Mouse (Mus musculus): ENCODE measurements at regions not wholly inside any gene's neighbourhood (a gene's known extent, or its start where the extent isn't known, plus 50 kb on each side); places are given as distances from the start of the nearest gene placed in this dataset.
A peak's percentile ranks its signal among the peaks of the same experiment; 100 is the strongest.

DNA sequence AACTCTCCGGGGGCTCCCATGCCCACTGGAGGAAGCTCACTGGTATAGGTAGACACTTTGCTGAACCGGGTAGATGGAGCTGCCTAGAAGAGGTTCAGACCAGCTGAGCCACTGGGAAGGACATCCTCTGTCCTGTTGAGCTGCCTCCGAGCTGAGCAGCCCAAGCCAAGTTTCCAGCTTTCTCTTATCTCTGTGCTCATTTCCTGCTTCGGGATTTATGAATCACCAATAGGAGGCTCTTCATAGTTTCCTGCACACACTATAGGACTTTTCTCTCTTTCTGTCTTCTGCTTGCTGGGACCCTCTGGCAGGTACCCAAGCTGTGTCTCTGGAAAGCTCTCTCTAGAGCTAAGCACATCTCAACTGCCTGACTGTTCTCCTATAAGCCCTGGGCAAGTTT, 177.4 kb upstream of the Hes1 start:
- Histone ChIP-seq H3K9me3 (ENCODE audit: control insufficient read depth, low read length) (no peaks in the 10 kb centered on the region), H3K27me3 (ENCODE audit: control insufficient read depth, insufficient read depth, low read length) (no peaks in the 10 kb centered on the region), H3K4me1 (replicated peaks; ENCODE audit: control insufficient read depth in 2 of 2, insufficient read depth in 2 of 2, low read length in 1 of 2) (peaks cover 0 to 18% of the 10 kb centered on the region in 2 experiments; a peak in 3 of 4 replicates), H3K36me3 (replicated peaks; ENCODE audit: control insufficient read depth, insufficient read depth, low read depth) (no peaks in the 10 kb centered on the region), H3K4me2 (ENCODE audit: low read depth) (no peak overlapping the region), H3K27ac (no peak overlapping the region), H3K4me3 (ENCODE audit: insufficient read depth in 1 of 2, low read depth in 2 of 2, low read length in 2 of 2) (no peak overlapping the region), H3K9ac (replicated peaks) (no peak overlapping the region)
- 47% methylated on average over 4 of the region's 4 CpGs for WGBS (ENCODE audit: insufficient replicate concordance)
- TF ChIP-seq CTCF (IDR thresholded peaks at IDR 0.05; ENCODE audit: low read depth) = no peak
- TF ChIP-seq EP300 (IDR thresholded peaks at IDR 0.05; ENCODE audit: low read depth) = no peak
- ATAC-seq (ENCODE audit: insufficient read depth) (no peak), DNase-seq (ENCODE audit: low read depth in 3 of 3, low spot score in 3 of 3) (no peak)

DNA sequence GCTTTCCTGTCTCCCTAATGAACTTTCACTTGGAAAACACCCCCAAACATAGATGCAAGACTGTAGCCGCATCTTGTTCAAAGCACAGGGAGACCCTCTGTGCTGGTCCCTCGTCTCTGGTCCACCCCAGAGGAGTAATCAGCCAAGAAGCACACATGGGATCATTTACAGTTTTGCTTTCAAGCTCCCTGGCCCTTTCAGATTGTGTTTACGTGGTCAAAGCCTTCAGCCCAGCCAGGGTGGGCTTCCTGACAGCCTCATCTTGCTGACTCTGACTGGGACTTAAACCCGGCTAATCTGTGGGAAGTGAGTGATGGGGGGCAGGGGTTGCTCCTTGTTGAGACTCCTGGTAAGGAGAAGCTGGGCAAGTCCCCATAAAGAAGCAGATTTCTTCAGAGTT, 174.8 kb upstream of the Hes1 start:
- TF ChIP-seq EP300 (IDR thresholded peaks at IDR 0.05; ENCODE audit: low read depth) (no peak), CTCF (IDR thresholded peaks at IDR 0.05; ENCODE audit: low read depth) (no peak)
- H3K27me3 ChIP-seq (ENCODE audit: control insufficient read depth, insufficient read depth, low read length) = no peaks in the 10 kb centered on the region; the same call in 1 of the 2 replicates
- 46% methylated on average over 4 of the region's 4 CpGs for WGBS (ENCODE audit: insufficient replicate concordance)
- H3K4me3 ChIP-seq (ENCODE audit: insufficient read depth in 1 of 2, low read depth in 2 of 2, low read length in 2 of 2) = no peak overlapping the region
- DNase-seq (ENCODE audit: low read depth in 3 of 3, low spot score in 3 of 3) (no peak), ATAC-seq (ENCODE audit: insufficient read depth) (no peak)
- H3K9ac ChIP-seq (replicated peaks) = no peak overlapping the region
- no peak overlapping the region for H3K27ac ChIP-seq
- peaks cover 0 to 15% of the 10 kb centered on the region in 2 experiments; a peak in 3 of 4 replicates for H3K4me1 ChIP-seq (replicated peaks; ENCODE audit: control insufficient read depth in 2 of 2, insufficient read depth in 2 of 2, low read length in 1 of 2)
- H3K4me2 ChIP-seq (ENCODE audit: low read depth) = no peak overlapping the region
- H3K36me3 ChIP-seq (replicated peaks; ENCODE audit: control insufficient read depth, insufficient read depth, low read depth) = no peaks in the 10 kb centered on the region
- no peaks in the 10 kb centered on the region for H3K9me3 ChIP-seq (ENCODE audit: control insufficient read depth, low read length)

DNA sequence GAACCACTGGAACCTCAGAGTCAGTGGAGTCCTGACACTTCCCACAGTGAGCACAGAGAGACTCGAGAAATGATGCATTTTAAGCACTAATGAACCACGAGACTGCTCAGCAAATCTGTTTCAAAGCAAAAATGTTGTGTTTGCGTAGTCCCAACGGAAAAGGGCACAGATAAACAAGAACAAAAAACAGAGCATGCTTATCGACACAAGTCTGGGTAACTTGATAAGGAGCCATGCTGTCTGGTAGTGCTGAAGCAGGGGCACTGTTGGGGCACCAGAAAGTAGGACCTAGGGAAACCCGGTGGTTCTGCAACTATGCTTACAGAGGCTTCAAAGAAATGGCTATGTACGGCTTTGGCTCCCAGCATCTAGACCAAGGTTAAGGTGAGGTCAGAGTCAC, 172.7 kb upstream of the Hes1 start:
- ATAC-seq (ENCODE audit: insufficient read depth) (no peak), DNase-seq (ENCODE audit: low read depth in 3 of 3, low spot score in 3 of 3) (peak in 1 of 3 experiments; percentile 9)
- H3K4me2 ChIP-seq (ENCODE audit: low read depth) = no peak overlapping the region
- peaks cover 0 to 14% of the 10 kb centered on the region in 2 experiments; a peak in 3 of 4 replicates for H3K4me1 ChIP-seq (replicated peaks; ENCODE audit: control insufficient read depth in 2 of 2, insufficient read depth in 2 of 2, low read length in 1 of 2)
- H3K9me3 ChIP-seq (ENCODE audit: control insufficient read depth, low read length) = no peaks in the 10 kb centered on the region
- 15% methylated on average over 7 of the region's 7 CpGs for WGBS (ENCODE audit: insufficient replicate concordance)
- H3K27me3 ChIP-seq (ENCODE audit: control insufficient read depth, insufficient read depth, low read length) = no peaks in the 10 kb centered on the region; the same call in 1 of the 2 replicates
- no peak overlapping the region for H3K9ac ChIP-seq (replicated peaks)
- no peak overlapping the region for H3K4me3 ChIP-seq (ENCODE audit: insufficient read depth in 1 of 2, low read depth in 2 of 2, low read length in 2 of 2)
- H3K27ac ChIP-seq = no peak overlapping the region
- TF ChIP-seq CTCF (IDR thresholded peaks at IDR 0.05; ENCODE audit: low read depth) = no peak
- TF ChIP-seq EP300 (IDR thresholded peaks at IDR 0.05; ENCODE audit: low read depth) = peak; percentile 70
- H3K36me3 ChIP-seq (replicated peaks; ENCODE audit: control insufficient read depth, insufficient read depth, low read depth) = no peaks in the 10 kb centered on the region

DNA sequence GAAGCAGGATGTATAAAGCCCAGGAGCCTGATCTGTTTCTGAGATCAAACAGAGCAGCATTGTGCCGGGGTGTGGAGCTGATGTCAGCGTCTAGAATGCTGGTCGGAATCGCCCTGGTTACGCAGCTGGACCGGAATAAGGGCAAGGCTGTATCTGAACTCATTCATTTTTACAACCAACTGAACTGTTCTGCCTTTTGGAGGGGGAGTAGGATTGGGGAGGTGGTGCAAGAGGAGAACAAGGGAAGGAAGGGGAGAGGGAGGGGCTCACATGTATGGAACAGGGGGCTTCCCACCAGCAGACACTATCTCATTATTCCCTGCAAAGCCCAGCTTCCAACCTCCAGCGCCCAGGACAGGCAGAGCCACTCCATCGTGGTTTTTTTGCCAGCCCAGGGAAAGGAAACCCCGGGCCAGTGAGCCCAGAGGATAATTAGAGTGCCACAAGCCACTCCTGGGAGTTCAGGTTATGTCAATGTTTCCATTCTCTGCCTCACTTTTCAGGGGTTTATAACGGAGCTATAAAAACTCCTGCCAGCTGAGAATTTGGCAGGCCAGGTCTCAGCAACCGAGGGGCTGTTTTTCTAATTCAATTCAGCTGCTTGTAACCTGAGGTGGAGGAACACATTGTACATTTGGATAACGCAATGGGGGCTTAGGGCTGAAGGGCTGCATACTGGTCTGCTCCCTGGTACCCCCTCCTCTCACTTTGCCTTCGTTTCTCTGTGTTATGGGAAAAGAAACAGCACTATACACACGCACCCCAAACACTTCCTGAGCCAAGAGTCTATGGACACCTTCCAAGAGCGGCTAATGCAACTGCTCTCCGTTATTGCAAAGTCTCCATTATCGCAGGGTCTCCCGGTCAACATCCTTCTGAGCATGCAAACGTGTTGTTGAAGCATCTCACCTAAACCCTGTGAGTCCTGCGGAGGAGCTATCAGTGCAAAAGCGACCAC, 170.0 kb upstream of the Hes1 start:
- no peaks in the 10 kb centered on the region for H3K36me3 ChIP-seq (replicated peaks; ENCODE audit: control insufficient read depth, insufficient read depth, low read depth)
- WGBS (ENCODE audit: insufficient replicate concordance) = 30% methylated on average over 21 of the region's 21 CpGs
- no peak overlapping the region for H3K27ac ChIP-seq
- TF ChIP-seq CTCF (IDR thresholded peaks at IDR 0.05; ENCODE audit: low read depth) (no peak), EP300 (IDR thresholded peaks at IDR 0.05; ENCODE audit: low read depth) (no peak)
- no peaks in the 10 kb centered on the region; the same call in 1 of the 2 replicates for H3K27me3 ChIP-seq (ENCODE audit: control insufficient read depth, insufficient read depth, low read length)
- DNase-seq (ENCODE audit: low read depth in 3 of 3, low spot score in 3 of 3) (no peak), ATAC-seq (ENCODE audit: insufficient read depth) (no peak)
- H3K4me2 ChIP-seq (ENCODE audit: low read depth) = no peak overlapping the region
- no peak overlapping the region for H3K4me3 ChIP-seq (ENCODE audit: insufficient read depth in 1 of 2, low read depth in 2 of 2, low read length in 2 of 2)
- H3K9me3 ChIP-seq (ENCODE audit: control insufficient read depth, low read length) = no peaks in the 10 kb centered on the region
- H3K4me1 ChIP-seq (replicated peaks; ENCODE audit: control insufficient read depth in 2 of 2, insufficient read depth in 2 of 2, low read length in 1 of 2) = peaks cover 0 to 13% of the 10 kb centered on the region in 2 experiments; a peak in 3 of 4 replicates
- H3K9ac ChIP-seq (replicated peaks) = no peak overlapping the region

DNA sequence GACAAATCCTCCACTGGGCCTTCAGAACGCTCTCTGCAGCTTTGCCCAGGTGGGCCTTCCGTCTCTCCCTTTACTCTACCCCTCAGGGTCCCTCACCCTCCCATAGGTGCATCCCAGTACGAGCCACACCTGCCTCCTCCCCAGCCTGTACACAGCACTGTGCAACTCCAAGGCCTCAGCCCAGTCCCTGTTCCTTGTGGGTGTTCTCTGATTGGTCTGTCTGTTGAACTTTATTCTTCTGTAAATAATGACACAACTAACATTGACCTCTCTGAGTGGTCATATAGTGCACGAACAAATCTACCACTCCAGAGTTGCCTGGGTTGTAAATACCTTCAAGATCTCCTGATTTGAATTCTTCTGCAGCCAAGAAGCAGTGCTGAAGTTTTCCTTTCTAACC, 167.8 kb upstream of the Hes1 start:
- H3K9me3 ChIP-seq (ENCODE audit: control insufficient read depth, low read length) = no peaks in the 10 kb centered on the region
- H3K36me3 ChIP-seq (replicated peaks; ENCODE audit: control insufficient read depth, insufficient read depth, low read depth) = no peaks in the 10 kb centered on the region
- WGBS (ENCODE audit: insufficient replicate concordance) = 53% methylated on average over 4 of the region's 4 CpGs
- H3K4me3 ChIP-seq (ENCODE audit: insufficient read depth in 1 of 2, low read depth in 2 of 2, low read length in 2 of 2) = no peak overlapping the region
- ATAC-seq (ENCODE audit: insufficient read depth) (no peak), DNase-seq (ENCODE audit: low read depth in 3 of 3, low spot score in 3 of 3) (no peak)
- H3K4me2 ChIP-seq (ENCODE audit: low read depth) = no peak overlapping the region
- no peak overlapping the region for H3K9ac ChIP-seq (replicated peaks)
- no peak for TF ChIP-seq EP300 (IDR thresholded peaks at IDR 0.05; ENCODE audit: low read depth)
- TF ChIP-seq CTCF (IDR thresholded peaks at IDR 0.05; ENCODE audit: low read depth) = no peak
- no peak overlapping the region for H3K27ac ChIP-seq
- H3K4me1 ChIP-seq (replicated peaks; ENCODE audit: control insufficient read depth in 2 of 2, insufficient read depth in 2 of 2, low read length in 1 of 2) = peaks cover 0 to 8% of the 10 kb centered on the region in 2 experiments; a peak in 3 of 4 replicates
- H3K27me3 ChIP-seq (ENCODE audit: control insufficient read depth, insufficient read depth, low read length) = no peaks in the 10 kb centered on the region; the same call in 1 of the 2 replicates
